Mouse (Mus musculus): ENCODE results near the gene Znfx1.

GRCm38 (mm10) chr2:167090271-167090670, 27.5 kb upstream of the Znfx1 start:
- TF ChIP-seq CTCF (IDR thresholded peaks at IDR 0.05; ENCODE audit: control insufficient read depth, insufficient read depth, low read length) = no peak
- TF ChIP-seq POLR2A (IDR thresholded peaks at IDR 0.05; ENCODE audit: borderline replicate concordance, control insufficient read depth, low read depth, low read length) = no peak
